Mouse (Mus musculus) embryonic stem cell, embryonic (primary cell): ENCODE results near the gene Hipk3.

Source experiments
- CTCF ChIA-PET, 4 experiments: fragments of 300-600 bp in 2 of 4; fragments of 350-600 bp in 2 of 4; sonication (Branson Sonifier 250); formaldehyde crosslinking; loops; one replicate each; lab custom pipeline; 2022; ENCODE audit warnings: inconsistent platforms in 2 of 4; lab: Charles Lee
- POLR2A ChIA-PET, 4 experiments: fragments of 300-600 bp in 2 of 4; fragments of 350-600 bp in 2 of 4; sonication (Branson Sonifier 250); formaldehyde crosslinking; loops; one replicate each; lab custom pipeline; 2022; ENCODE audit warnings: antibody characterized with exemption in 4 of 4, inconsistent platforms in 1 of 4; lab: Charles Lee

Hipk3 gene

GRCm38 (mm10) chr2:104407913-104408312 lies 86.3 kb downstream of the Hipk3 start:
- POLR2A ChIA-PET: no interaction called here

GRCm38 (mm10) chr2:104404036-104404435 lies 90.2 kb downstream of the Hipk3 start:
- ChIA-PET CTCF (no interaction called here), POLR2A (no interaction called here)

More at GRCm38 (mm10) chr2:104407913-104408312, 86.3 kb downstream of the Hipk3 start:
- CTCF ChIA-PET: no interaction called here

- CTCF ChIA-PET: interaction anchor here in 3 of 4 experiments (0.9 to 1.5 kb wide), 5 partner anchors 10 to 21 kb away, joined by 3 to 6 read pairs (median 3); partner anchors contain the start of gene D430041D05Rik (in 1 of the 3)
- POLR2A ChIA-PET: interaction anchor here in 1 of 4 experiments (0.7 to 1.5 kb wide), 3 partner anchors 10 to 192 kb away, joined by 3 read pairs; partner anchors contain the start of gene Cstf3
Observed at GRCm38 (mm10) chr2:104398651-104399290, 95.5 kb downstream of the Hipk3 start.

- CTCF ChIA-PET: interaction anchor here in 1 of 4 experiments (0.9 kb wide), 1 partner anchor 14 kb away, joined by 4 read pairs; the partner anchor contains the start of gene D430041D05Rik
- POLR2A ChIA-PET: no interaction called here
Observed at GRCm38 (mm10) chr2:104395961-104396360, 98.3 kb downstream of the Hipk3 start.

GRCm38 (mm10) chr2:104394769-104395168 lies 99.5 kb downstream of the Hipk3 start:
- ChIA-PET POLR2A (no interaction called here), CTCF (no interaction called here)

- POLR2A ChIA-PET: no interaction called here
- CTCF ChIA-PET: no interaction called here
Observed at GRCm38 (mm10) chr2:104392700-104393312, 101.4 kb downstream of the Hipk3 start.

GRCm38 (mm10) chr2:104389231-104389630 lies 105.0 kb downstream of the Hipk3 start:
- CTCF ChIA-PET: no interaction called here
- POLR2A ChIA-PET: no interaction called here

- POLR2A ChIA-PET: interaction anchor here in 1 of 4 experiments (0.6 kb wide), 1 partner anchor 14 kb away, joined by 4 read pairs; no protein-coding TSS in a partner anchor
- CTCF ChIA-PET: no interaction called here
Observed at GRCm38 (mm10) chr2:104385941-104386340, 108.3 kb downstream of the Hipk3 start.

- ChIA-PET CTCF (interaction anchor here in 1 of 4 experiments (1.2 kb wide), 1 partner anchor 16 kb away, joined by 3 read pairs; no protein-coding TSS in a partner anchor), POLR2A (no interaction called here)
Observed at GRCm38 (mm10) chr2:104383589-104383988, 110.7 kb downstream of the Hipk3 start.

- ChIA-PET CTCF (no interaction called here), POLR2A (no interaction called here)
Observed at GRCm38 (mm10) chr2:104382813-104383212, 111.4 kb downstream of the Hipk3 start.

GRCm38 (mm10) chr2:104379304-104379703 lies 114.9 kb downstream of the Hipk3 start:
- POLR2A ChIA-PET: no interaction called here
- CTCF ChIA-PET: interaction anchor here in 1 of 4 experiments (0.7 kb wide), 1 partner anchor 213 kb away, joined by 3 read pairs; no protein-coding TSS in a partner anchor

GRCm38 (mm10) chr2:104378791-104379190 lies 115.5 kb downstream of the Hipk3 start:
- ChIA-PET CTCF (no interaction called here), POLR2A (no interaction called here)

- ChIA-PET CTCF (interaction anchor here in 1 of 4 experiments (1.2 kb wide), 1 partner anchor 21 kb away, joined by 3 read pairs; no protein-coding TSS in a partner anchor), POLR2A (interaction anchor here in 1 of 4 experiments (1.1 to 1.3 kb wide), 2 partner anchors 40 to 212 kb away, joined by 3 to 4 read pairs; partner anchors contain the start of gene Cstf3)
Observed at GRCm38 (mm10) chr2:104377990-104378389, 116.3 kb downstream of the Hipk3 start.
